Mouse (Mus musculus): ENCODE results near the gene Tmem101. TPM values are rescaled to one million over a fixed set of nuclear protein-coding genes. Genes with fewer than 3 reads are reported as not detected.

Gene Tmem101
- polyA plus RNA-seq, 1 experiment from 2014 or later: 26.3 TPM

DNA sequence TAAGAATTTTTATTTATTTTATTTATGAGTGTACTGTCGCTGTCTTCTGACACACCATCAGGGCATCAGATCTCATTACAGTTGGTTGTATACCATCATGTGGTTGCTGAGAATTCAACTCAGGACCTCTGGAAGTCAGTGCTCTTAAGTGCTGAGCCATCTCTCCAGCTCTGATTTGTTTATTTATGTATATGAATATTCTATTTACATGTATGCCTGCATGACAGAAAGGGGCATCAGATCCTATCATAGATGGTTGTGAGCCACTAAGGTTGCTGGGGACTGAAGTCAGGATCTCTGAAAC, 534 bp upstream of the Tmem101 start:
- peaks cover 30% of the 10 kb centered on the region for H3K36me3 ChIP-seq (ENCODE audit: insufficient read depth)
- no peaks in the 10 kb centered on the region for H3K9me3 ChIP-seq (ENCODE audit: low read depth, low read length)
- H3K27me3 ChIP-seq (ENCODE audit: insufficient read depth, low read length): no peaks in the 10 kb centered on the region
- H3K4me2 ChIP-seq: peak overlapping the region; percentile 86; the same call in 1 of the 2 replicates
- H3K27ac ChIP-seq (ENCODE audit: low read depth): no peak overlapping the region
- no peak for TF ChIP-seq CTCF (IDR thresholded peaks at IDR 0.05; ENCODE audit: low read depth)
- DNase-seq (no peak), ATAC-seq (ENCODE audit: insufficient read depth) (peak; percentile 23; the same call in 1 of the 2 replicates)
- no peak overlapping the region for H3K9ac ChIP-seq
- H3K4me3 ChIP-seq (ENCODE audit: low read depth, low read length): peak overlapping the region; percentile 75; the same call in 1 of the 2 replicates
- 6% methylated on average over 1 of the region's 1 CpGs for WGBS
- H3K4me1 ChIP-seq (ENCODE audit: insufficient read depth): no peaks in the 10 kb centered on the region

- no peak overlapping the region for H3K27ac ChIP-seq (ENCODE audit: low read depth)
- H3K4me2 ChIP-seq: 0 out of 2 replicates have a peak overlapping the region, but pooled peaks have one; percentile 1
- 9% methylated on average over 34 of the region's 34 CpGs for WGBS
- 0 out of 2 replicates have a peak, but pooled peaks have one; percentile 10 for TF ChIP-seq CTCF (IDR thresholded peaks at IDR 0.05; ENCODE audit: low read depth)
- H3K4me1 ChIP-seq (ENCODE audit: insufficient read depth): peaks cover 4% of the 10 kb centered on the region; the same call in 1 of the 2 replicates
- DNase-seq (no peak), ATAC-seq (ENCODE audit: insufficient read depth) (no peak)
- H3K27me3 ChIP-seq (ENCODE audit: insufficient read depth, low read length): peaks cover 51% of the 10 kb centered on the region
- peak overlapping the region; percentile 1 for H3K4me3 ChIP-seq (ENCODE audit: low read depth, low read length)
- H3K9ac ChIP-seq: no peak overlapping the region
- no peaks in the 10 kb centered on the region for H3K36me3 ChIP-seq (ENCODE audit: insufficient read depth)
- no peaks in the 10 kb centered on the region for H3K9me3 ChIP-seq (ENCODE audit: low read depth, low read length)
Observed at GRCm38 (mm10) chr11:102147213-102147989, 8.8 kb downstream of the Tmem101 start.

- Histone ChIP-seq H3K4me3 (ENCODE audit: low read depth, low read length) (peak overlapping the region; percentile 3; the same call in 1 of the 2 replicates), H3K4me1 (ENCODE audit: insufficient read depth) (peaks cover 4% of the 10 kb centered on the region; the same call in 1 of the 2 replicates), H3K4me2 (0 out of 2 replicates have a peak overlapping the region, but pooled peaks have one; percentile 10), H3K36me3 (ENCODE audit: insufficient read depth) (no peaks in the 10 kb centered on the region), H3K27ac (ENCODE audit: low read depth) (no peak overlapping the region), H3K27me3 (ENCODE audit: insufficient read depth, low read length) (peaks cover 51% of the 10 kb centered on the region), H3K9me3 (ENCODE audit: low read depth, low read length) (no peaks in the 10 kb centered on the region), H3K9ac (no peak overlapping the region)
- no peak for TF ChIP-seq CTCF (IDR thresholded peaks at IDR 0.05; ENCODE audit: low read depth)
- 9% methylated on average over 17 of the region's 17 CpGs for WGBS
- no peak for DNase-seq
- no peak for ATAC-seq (ENCODE audit: insufficient read depth)
Observed at GRCm38 (mm10) chr11:102146531-102146930, 9.7 kb downstream of the Tmem101 start.

DNA sequence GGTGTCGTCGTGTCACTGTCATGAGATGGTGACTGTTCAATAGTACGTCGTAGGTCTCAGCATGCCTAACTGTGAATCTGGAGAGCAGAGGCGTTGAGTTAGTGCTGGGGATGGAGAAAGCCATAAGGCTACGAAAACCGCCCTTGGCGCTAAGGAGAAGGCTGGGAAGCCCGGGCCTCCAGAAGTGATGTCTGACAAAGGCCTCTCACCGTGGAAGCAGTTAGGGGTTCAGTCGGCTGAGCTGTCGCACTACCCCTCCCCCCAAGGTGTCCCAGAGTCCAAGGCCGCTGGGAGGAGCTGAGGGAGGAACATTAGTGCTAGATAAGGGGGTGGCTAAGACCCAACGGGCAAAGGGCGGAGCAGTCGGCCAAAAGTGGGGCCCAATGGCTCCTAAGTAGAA, 10.2 kb downstream of the Tmem101 start:
- no peaks in the 10 kb centered on the region for H3K36me3 ChIP-seq (ENCODE audit: insufficient read depth)
- peak overlapping the region; percentile 31 for H3K4me3 ChIP-seq (ENCODE audit: low read depth, low read length)
- no peaks in the 10 kb centered on the region for H3K9me3 ChIP-seq (ENCODE audit: low read depth, low read length)
- no peak for TF ChIP-seq CTCF (IDR thresholded peaks at IDR 0.05; ENCODE audit: low read depth)
- H3K27me3 ChIP-seq (ENCODE audit: insufficient read depth, low read length): peaks cover 51% of the 10 kb centered on the region
- H3K4me1 ChIP-seq (ENCODE audit: insufficient read depth): peaks cover 4% of the 10 kb centered on the region; the same call in 1 of the 2 replicates
- peak overlapping the region; percentile 59 for H3K4me2 ChIP-seq
- 5% methylated on average over 16 of the region's 16 CpGs for WGBS
- no peak overlapping the region for H3K9ac ChIP-seq
- ATAC-seq (ENCODE audit: insufficient read depth): no peak
- H3K27ac ChIP-seq (ENCODE audit: low read depth): no peak overlapping the region
- DNase-seq: peak; percentile 18

DNA sequence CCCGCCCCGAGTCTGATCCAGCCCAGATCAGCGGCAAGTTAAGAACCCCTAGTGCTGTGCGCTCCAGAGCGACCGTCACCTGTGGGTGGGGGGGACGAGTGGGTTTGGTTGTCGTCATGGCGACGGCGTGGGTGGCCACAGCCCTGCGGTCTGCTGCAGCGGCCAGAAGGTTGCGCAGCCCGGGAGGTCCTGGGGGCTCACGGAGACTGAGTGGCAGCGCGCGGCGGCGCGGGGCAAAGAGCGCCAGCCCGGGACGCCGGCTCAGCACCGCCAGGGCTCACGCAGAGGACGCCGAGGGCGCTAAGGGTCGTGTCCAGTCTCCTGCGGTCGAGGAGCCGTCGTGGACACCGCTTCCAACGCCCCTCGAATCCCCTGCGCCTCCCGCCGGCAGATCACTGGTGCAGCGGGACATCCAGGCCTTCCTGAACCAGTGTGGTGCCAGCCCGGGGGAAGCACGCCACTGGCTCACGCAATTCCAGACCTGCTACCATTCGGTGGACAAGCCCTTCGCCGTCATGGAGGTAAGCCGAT, 10.7 kb downstream of the Tmem101 start, which contains the start of gene Nags:
Gene Nags (plus strand): TSS at position 43 of the 531 bp plus-strand sequence.
- H3K4me1 ChIP-seq (ENCODE audit: insufficient read depth): peaks cover 4% of the 10 kb centered on the region; the same call in 1 of the 2 replicates
- peak; percentile 10; the same call in 1 of the 2 replicates for ATAC-seq (ENCODE audit: insufficient read depth)
- TF ChIP-seq CTCF (IDR thresholded peaks at IDR 0.05; ENCODE audit: low read depth): no peak
- H3K27ac ChIP-seq (ENCODE audit: low read depth): no peak within 1 kb of the TSS
- 1% methylated on average over 50 of the region's 50 CpGs for WGBS
- DNase-seq: peak; percentile 25
- H3K9me3 ChIP-seq (ENCODE audit: low read depth, low read length): no peaks in the 10 kb centered on the region
- no peaks in the 10 kb centered on the region for H3K36me3 ChIP-seq (ENCODE audit: insufficient read depth)
- peak within 1 kb of the TSS; percentile 31 for H3K4me3 ChIP-seq (ENCODE audit: low read depth, low read length)
- peak within 1 kb of the TSS; percentile 59 for H3K4me2 ChIP-seq
- no peak within 1 kb of the TSS for H3K9ac ChIP-seq
- peaks cover 51% of the 10 kb centered on the region for H3K27me3 ChIP-seq (ENCODE audit: insufficient read depth, low read length)

- DNase-seq (no peak), ATAC-seq (ENCODE audit: insufficient read depth) (no peak)
- WGBS: 20% methylated on average over 13 of the region's 13 CpGs
- TF ChIP-seq CTCF (IDR thresholded peaks at IDR 0.05; ENCODE audit: low read depth): no peak
- Histone ChIP-seq H3K4me3 (ENCODE audit: low read depth, low read length) (peak overlapping the region; percentile 31), H3K4me1 (ENCODE audit: insufficient read depth) (peaks cover 4% of the 10 kb centered on the region; the same call in 1 of the 2 replicates), H3K9ac (no peak overlapping the region), H3K4me2 (peak overlapping the region; percentile 59), H3K36me3 (ENCODE audit: insufficient read depth) (no peaks in the 10 kb centered on the region), H3K27ac (ENCODE audit: low read depth) (no peak overlapping the region), H3K27me3 (ENCODE audit: insufficient read depth, low read length) (peaks cover 51% of the 10 kb centered on the region), H3K9me3 (ENCODE audit: low read depth, low read length) (no peaks in the 10 kb centered on the region)
Observed at GRCm38 (mm10) chr11:102144957-102145470, 11.2 kb downstream of the Tmem101 start.

DNA sequence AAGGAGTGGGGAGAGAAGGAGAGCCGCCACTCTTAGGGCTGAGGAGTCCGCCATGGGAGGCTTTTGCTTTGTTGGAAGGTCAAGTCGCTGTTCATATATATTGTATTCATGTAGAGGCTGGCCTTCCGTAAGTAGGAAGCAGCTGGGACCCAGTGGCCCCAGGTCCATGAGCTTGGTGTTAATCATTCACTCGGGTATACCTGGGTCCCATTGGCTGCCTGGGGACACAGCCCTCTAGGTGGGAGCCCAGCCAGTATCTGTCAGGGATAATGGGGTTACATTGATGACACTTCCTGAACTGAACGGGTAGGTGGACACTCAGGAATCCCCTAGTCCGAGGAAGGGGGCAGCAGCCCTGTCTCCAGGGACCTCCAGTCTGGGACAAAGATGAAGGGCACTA, 13.8 kb downstream of the Tmem101 start:
- DNase-seq (no peak), ATAC-seq (ENCODE audit: insufficient read depth) (no peak)
- Histone ChIP-seq H3K9ac (no peak overlapping the region), H3K9me3 (ENCODE audit: low read depth, low read length) (no peaks in the 10 kb centered on the region), H3K27ac (ENCODE audit: low read depth) (no peak overlapping the region), H3K27me3 (ENCODE audit: insufficient read depth, low read length) (peaks cover 31% of the 10 kb centered on the region), H3K4me1 (ENCODE audit: insufficient read depth) (peaks cover 4% of the 10 kb centered on the region; the same call in 1 of the 2 replicates), H3K4me2 (no peak overlapping the region), H3K4me3 (ENCODE audit: low read depth, low read length) (no peak overlapping the region), H3K36me3 (ENCODE audit: insufficient read depth) (no peaks in the 10 kb centered on the region)
- no peak for TF ChIP-seq CTCF (IDR thresholded peaks at IDR 0.05; ENCODE audit: low read depth)
- 48% methylated on average over 7 of the region's 7 CpGs for WGBS

Data from lung, embryonic 14.5 days (tissue).